Mouse (Mus musculus) kidney, adult 2 months (tissue): ENCODE data around the gene Gja3. TPM values are rescaled to one million over a fixed set of nuclear protein-coding genes. Genes with fewer than 3 reads are reported as not detected.
"Not testable (repeated sequence)": the region's sequence is repeated elsewhere in the genome, so short reads cannot be mapped to it uniquely, and the experiment has no call there.

Experiments used
- DNase-seq: peaks from one replicate; pipeline ENCODE4 v3.0.0; 2021
- H3K27ac ChIP-seq: fragments of 200-500 bp; 2 replicates; pipeline ENCODE4 v1.5.1; 2012; ENCODE audit warnings: low read depth, low read length, control low read depth, inconsistent platforms; ENCODE audit not compliant: insufficient read depth
- H3K27me3 ChIP-seq: fragments of 200-500 bp; replicated peaks from 2 replicates; pipeline ENCODE4 v1.6.1; 2012; ENCODE audit warnings: mild to moderate bottlenecking, moderate library complexity, low read length, inconsistent platforms; ENCODE audit not compliant: control insufficient read depth, insufficient read depth
- H3K36me3 ChIP-seq: fragments of 200-500 bp; 2 replicates; pipeline ENCODE4 v1.6.1; 2012; ENCODE audit warnings: mild to moderate bottlenecking, moderate library complexity, low read length, inconsistent platforms; ENCODE audit not compliant: control insufficient read depth, insufficient read depth
- H3K4me1 ChIP-seq: fragments of 200-500 bp; 2 replicates; pipeline ENCODE4 v1.6.1; 2011; ENCODE audit warnings: low read length; ENCODE audit not compliant: control insufficient read depth, insufficient read depth
- H3K4me3 ChIP-seq: fragments of 200-500 bp; 2 replicates; pipeline ENCODE4 v1.5.1; 2011; ENCODE audit warnings: mild to moderate bottlenecking, low read depth, low read length, control low read depth; ENCODE audit not compliant: insufficient read depth
- CTCF ChIP-seq: fragments of 200-500 bp; conservative IDR thresholded peaks from 2 replicates; pipeline ENCODE4 v1.5.1; 2011; ENCODE audit warnings: low read depth, mild to moderate bottlenecking, control low read depth, low read length, moderate library complexity, mixed read lengths; ENCODE audit not compliant: insufficient read depth, insufficient read length
- POLR2A ChIP-seq: fragments of 200-500 bp; IDR thresholded peaks from one replicate; pipeline ENCODE4 v1.6.1; 2011; ENCODE audit warnings: low read depth, low read length, control low read depth
- WGBS: fragments of 180-500 bp; shearing (Covaris S2); methylation state at CpG from one replicate; pipeline ENCODE4 v1.1.7; 2018; 5-methylcytosine and 5-hydroxymethylcytosine counted together
- polyA plus RNA-seq: library from polyadenylated mRNA; depleted of rRNA; stranded (reverse); fragments of >200 nt; gene quantifications from 2 replicates; pipeline ENCODE4 v1.2.3, GENCODE M21; 2012

Gja3 gene
- polyA plus RNA-seq, 1 experiment = 1.3 TPM

- Histone ChIP-seq H3K36me3 (no peaks in the 10 kb centered on the region), H3K27ac (no peak overlapping the region), H3K4me1 (no peaks in the 10 kb centered on the region), H3K27me3 (no peaks in the 10 kb centered on the region), H3K4me3 (no peak overlapping the region)
- peak; percentile 44 for DNase-seq
- peak; percentile 67 for TF ChIP-seq CTCF
- TF ChIP-seq POLR2A = no peak
- WGBS = 69% methylated on average over 6 of the region's 6 CpGs
Measured at GRCm38 (mm10) chr14:57075537-57075936, 17.6 kb upstream of the Gja3 start.

GRCm38 (mm10) chr14:57069906-57070305 is 12.0 kb upstream of the Gja3 start:
- not testable (repeated sequence) for H3K27ac ChIP-seq, H3K4me1 ChIP-seq, H3K36me3 ChIP-seq, H3K27me3 ChIP-seq, H3K4me3 ChIP-seq
- 8% methylated on average over 2 of the region's 2 CpGs for WGBS
- peak; percentile 51 for TF ChIP-seq CTCF
- peak; percentile 54 for DNase-seq

GRCm38 (mm10) chr14:57066053-57066452 is 8.2 kb upstream of the Gja3 start:
- Histone ChIP-seq H3K27ac (no peak overlapping the region), H3K4me1 (no peaks in the 10 kb centered on the region), H3K36me3 (no peaks in the 10 kb centered on the region), H3K4me3 (no peak overlapping the region), H3K27me3 (no peaks in the 10 kb centered on the region)
- no peak for DNase-seq
- TF ChIP-seq CTCF (no peak), POLR2A (no peak)

- 4% methylated on average over 1 of the region's 1 CpGs for WGBS
- not testable (repeated sequence) for H3K36me3 ChIP-seq, H3K4me3 ChIP-seq
Measured at GRCm38 (mm10) chr14:57060052-57060451, 2.2 kb upstream of the Gja3 start.

GRCm38 (mm10) chr14:57057204-57057562 is 717 bp downstream of the Gja3 start:
- TF ChIP-seq POLR2A = no peak
- no peak for TF ChIP-seq CTCF
- Histone ChIP-seq H3K27ac (no peak overlapping the region), H3K36me3 (no peaks in the 10 kb centered on the region), H3K4me3 (peak overlapping the region; percentile 29; the same call in 1 of the 2 replicates), H3K4me1 (no peaks in the 10 kb centered on the region), H3K27me3 (peaks cover 2% of the 10 kb centered on the region; the same call in 1 of the 2 replicates)
- 6% methylated on average over 19 of the region's 19 CpGs for WGBS
- no peak for DNase-seq

More at GRCm38 (mm10) chr14:57060052-57060451, 2.2 kb upstream of the Gja3 start:
- peak; percentile 71 for DNase-seq
- H3K27ac ChIP-seq, H3K4me1 ChIP-seq, H3K27me3 ChIP-seq: not testable (repeated sequence)
- peak; percentile 69 for TF ChIP-seq CTCF

- Histone ChIP-seq H3K4me3 (no peak overlapping the region), H3K36me3 (no peaks in the 10 kb centered on the region), H3K27ac (no peak overlapping the region), H3K4me1 (no peaks in the 10 kb centered on the region), H3K27me3 (peaks cover 2% of the 10 kb centered on the region; the same call in 1 of the 2 replicates)
- no peak for DNase-seq
- 71% methylated on average over 6 of the region's 6 CpGs for WGBS
- TF ChIP-seq CTCF = no peak
Measured at GRCm38 (mm10) chr14:57052713-57053112, 5.2 kb downstream of the Gja3 start.

GRCm38 (mm10) chr14:57043863-57044262 is 14.0 kb downstream of the Gja3 start:
- TF ChIP-seq POLR2A (no peak), CTCF (no peak)
- Histone ChIP-seq H3K27ac (no peak overlapping the region), H3K4me1 (no peaks in the 10 kb centered on the region), H3K27me3 (no peaks in the 10 kb centered on the region), H3K4me3 (no peak overlapping the region), H3K36me3 (no peaks in the 10 kb centered on the region)
- DNase-seq = no peak
- 78% methylated on average over 6 of the region's 6 CpGs for WGBS

GRCm38 (mm10) chr14:57041439-57041838 is 16.5 kb downstream of the Gja3 start:
- TF ChIP-seq CTCF (no peak), POLR2A (no peak)
- WGBS = 42% methylated on average over 1 of the region's 1 CpGs

More at GRCm38 (mm10) chr14:57041439-57041838, 16.5 kb downstream of the Gja3 start:
- Histone ChIP-seq H3K4me1 (no peaks in the 10 kb centered on the region), H3K4me3 (no peak overlapping the region), H3K27me3 (no peaks in the 10 kb centered on the region), H3K27ac (no peak overlapping the region), H3K36me3 (no peaks in the 10 kb centered on the region)
- DNase-seq = no peak
